Mouse (Mus musculus) frontal cortex, adult (tissue): ENCODE results near the gene Cox17.
A peak's percentile ranks its signal among the peaks of the same experiment; 100 is the strongest.

Experiments used
- ATAC-seq: cut with Nextera tagmentation; 2 replicates; pipeline ENCODE4 v1.9.2; 2017; ENCODE audit warnings: mild to moderate bottlenecking, moderate library complexity, mixed read lengths; ENCODE audit not compliant: low TSS enrichment

Gene Cox17

GRCm38 (mm10) chr16:38349881-38350280, 3.1 kb downstream of the Cox17 start:
- no peak for ATAC-seq

GRCm38 (mm10) chr16:38350361-38350855, 3.6 kb downstream of the Cox17 start:
- no peak for ATAC-seq

GRCm38 (mm10) chr16:38350939-38351338, 4.1 kb downstream of the Cox17 start:
- no peak for ATAC-seq

- ATAC-seq: no peak
Observed at GRCm38 (mm10) chr16:38352031-38352430, 5.2 kb downstream of the Cox17 start.

GRCm38 (mm10) chr16:38352851-38353250, 6.1 kb downstream of the Cox17 start:
- no peak for ATAC-seq

GRCm38 (mm10) chr16:38353642-38354041, 6.9 kb downstream of the Cox17 start:
- no peak for ATAC-seq

GRCm38 (mm10) chr16:38354185-38354913, 7.6 kb downstream of the Cox17 start:
- ATAC-seq: no peak

GRCm38 (mm10) chr16:38358256-38358812, 11.5 kb downstream of the Cox17 start:
- no peak for ATAC-seq

GRCm38 (mm10) chr16:38359241-38359640, 12.4 kb downstream of the Cox17 start:
- no peak for ATAC-seq

GRCm38 (mm10) chr16:38359857-38360256, 13.1 kb downstream of the Cox17 start:
- ATAC-seq: no peak

- no peak for ATAC-seq
Observed at GRCm38 (mm10) chr16:38360317-38360716, 13.5 kb downstream of the Cox17 start.

GRCm38 (mm10) chr16:38361933-38362332, 15.1 kb downstream of the Cox17 start, which contains the start of gene Popdc2:
Gene Popdc2 (plus strand): TSS chr16:38362209.
- no peak for ATAC-seq

GRCm38 (mm10) chr16:38362493-38363255, 15.9 kb downstream of the Cox17 start:
- no peak for ATAC-seq

GRCm38 (mm10) chr16:38363256-38363595, 16.4 kb downstream of the Cox17 start:
- ATAC-seq: no peak

GRCm38 (mm10) chr16:38363657-38364056, 16.9 kb downstream of the Cox17 start:
- ATAC-seq: no peak

- peak; percentile 51 for ATAC-seq
Observed at GRCm38 (mm10) chr16:38365390-38365789, 18.6 kb downstream of the Cox17 start.

GRCm38 (mm10) chr16:38366231-38366630, 19.4 kb downstream of the Cox17 start:
- peak; percentile 58 for ATAC-seq

- peak; percentile 97 for ATAC-seq
Observed at GRCm38 (mm10) chr16:38368336-38368735, 21.5 kb downstream of the Cox17 start.

- ATAC-seq: no peak
Observed at GRCm38 (mm10) chr16:38369000-38369399, 22.2 kb downstream of the Cox17 start.

- no peak for ATAC-seq
Observed at GRCm38 (mm10) chr16:38369431-38369830, 22.6 kb downstream of the Cox17 start.

GRCm38 (mm10) chr16:38369992-38370484, 23.2 kb downstream of the Cox17 start:
- no peak for ATAC-seq

- ATAC-seq: no peak
Observed at GRCm38 (mm10) chr16:38370633-38371374, 24.0 kb downstream of the Cox17 start.
